Mouse (Mus musculus) heart, embryonic 11.5 days (tissue): ENCODE data around the gene Ubr4. TPM values are rescaled to one million over a fixed set of nuclear protein-coding genes. Genes with fewer than 3 reads are reported as not detected.

ENCODE experiments used
- ATAC-seq: fragments of 200-750 bp; cut with Nextera tagmentation; replicated peaks from 2 replicates; pipeline ENCODE4 v1.8.0; 2017; ENCODE audit warnings: moderate library complexity; ENCODE audit not compliant: insufficient number of reproducible peaks, low FRiP score, low TSS enrichment
- H3K27ac ChIP-seq: fragments of 300-500 bp; sonication (generic); 2 replicates; pipeline ENCODE4 v1.5.1; 2014; ENCODE audit warnings: mild to moderate bottlenecking, low read depth, low read length
- H3K27me3 ChIP-seq: fragments of 300-500 bp; sonication (generic); 2 replicates; pipeline ENCODE4 v1.6.1; 2014; ENCODE audit warnings: mild to moderate bottlenecking, low read length, mixed read lengths; ENCODE audit not compliant: control insufficient read depth, insufficient read depth
- H3K36me3 ChIP-seq: fragments of 300-500 bp; sonication (generic); 2 replicates; pipeline ENCODE4 v1.6.1; 2014; ENCODE audit warnings: mild to moderate bottlenecking, low read length, moderate library complexity, mixed read lengths; ENCODE audit not compliant: control insufficient read depth, insufficient read depth
- H3K4me1 ChIP-seq: fragments of 300-500 bp; sonication (generic); 2 replicates; pipeline ENCODE4 v1.6.1; 2014; ENCODE audit warnings: low read length; ENCODE audit not compliant: control insufficient read depth, insufficient read depth
- H3K4me2 ChIP-seq: fragments of 300-500 bp; sonication (generic); 2 replicates; pipeline ENCODE4 v1.6.1; 2014; ENCODE audit warnings: mild to moderate bottlenecking, moderate library complexity
- H3K4me3 ChIP-seq: fragments of 300-500 bp; sonication (generic); 2 replicates; pipeline ENCODE4 v1.5.1; 2014; ENCODE audit warnings: low read depth, low read length
- H3K9ac ChIP-seq: fragments of 300-500 bp; sonication (generic); 2 replicates; pipeline ENCODE4 v1.6.1; 2014; ENCODE audit warnings: mild to moderate bottlenecking, low read depth, low read length, moderate library complexity
- H3K9me3 ChIP-seq: fragments of 300-500 bp; sonication (generic); replicated peaks from 2 replicates; pipeline ENCODE4 v1.6.1; 2016; ENCODE audit warnings: low read length; ENCODE audit not compliant: control insufficient read depth
- WGBS: fragments of 180-500 bp; shearing (Covaris S2); extraction: QIAGEN DNeasy Blood & Tissue Kit; methylation state at CpG from one replicate; pipeline ENCODE4 v1.1.7; 2014; ENCODE audit not compliant: insufficient replicate concordance; 5-methylcytosine and 5-hydroxymethylcytosine counted together
- polyA plus RNA-seq: library from polyadenylated mRNA; unstranded; fragments of >200 nt; fragmentation: Nextera tagmentation; extraction: Ambion mirVana; gene quantifications from 2 replicates; pipeline ENCODE4 v1.2.1, GENCODE M21; 2014

Ubr4 gene
- polyA plus RNA-seq, 1 experiment from 2014 or later, result 71.5 TPM

- no peaks in the 10 kb centered on the region for H3K27me3 ChIP-seq
- ATAC-seq, result no peak
- WGBS, result 84% methylated on average over 4 of the region's 4 CpGs
- H3K4me2 ChIP-seq, result no peak overlapping the region
- H3K9me3 ChIP-seq, result no peaks in the 10 kb centered on the region
- H3K4me1 ChIP-seq, result peaks cover 12% of the 10 kb centered on the region
- H3K36me3 ChIP-seq, result peaks cover 24% of the 10 kb centered on the region
- no peak overlapping the region for H3K27ac ChIP-seq
- no peak overlapping the region for H3K9ac ChIP-seq
- H3K4me3 ChIP-seq, result no peak overlapping the region
These were observed 37.1 kb downstream of the Ubr4 start for GRCm38 (mm10) chr4:139389557-139389956.

GRCm38 (mm10) chr4:139395431-139395830 is 43.0 kb downstream of the Ubr4 start:
- Histone ChIP-seq H3K4me2 (no peak overlapping the region), H3K9me3 (no peaks in the 10 kb centered on the region), H3K27me3 (no peaks in the 10 kb centered on the region), H3K36me3 (peaks cover 46% of the 10 kb centered on the region), H3K4me3 (no peak overlapping the region), H3K9ac (no peak overlapping the region), H3K4me1 (peaks cover 11% of the 10 kb centered on the region), H3K27ac (no peak overlapping the region)
- WGBS, result 41% methylated on average over 2 of the region's 2 CpGs
- no peak; the same call in 1 of the 2 replicates for ATAC-seq

- no peaks in the 10 kb centered on the region for H3K9me3 ChIP-seq
- peaks cover 37% of the 10 kb centered on the region for H3K36me3 ChIP-seq
- no peak for ATAC-seq
- H3K27me3 ChIP-seq, result no peaks in the 10 kb centered on the region
- WGBS, result 87% methylated on average over 5 of the region's 5 CpGs
- no peak overlapping the region for H3K27ac ChIP-seq
- H3K4me2 ChIP-seq, result no peak overlapping the region
- no peak overlapping the region for H3K4me3 ChIP-seq
- H3K4me1 ChIP-seq, result peaks cover under 1% of the 10 kb centered on the region; the same call in 1 of the 2 replicates
- H3K9ac ChIP-seq, result no peak overlapping the region
These were observed 48.1 kb downstream of the Ubr4 start for GRCm38 (mm10) chr4:139400487-139400886.

GRCm38 (mm10) chr4:139403214-139403613 is 50.8 kb downstream of the Ubr4 start:
- H3K27ac ChIP-seq, result no peak overlapping the region
- no peak overlapping the region for H3K9ac ChIP-seq
- no peak overlapping the region for H3K4me3 ChIP-seq
- no peak overlapping the region for H3K4me2 ChIP-seq
- H3K9me3 ChIP-seq, result no peaks in the 10 kb centered on the region
- 85% methylated on average over 14 of the region's 14 CpGs for WGBS
- H3K36me3 ChIP-seq, result peaks cover 24% of the 10 kb centered on the region
- no peaks in the 10 kb centered on the region for H3K27me3 ChIP-seq
- no peaks in the 10 kb centered on the region for H3K4me1 ChIP-seq
- ATAC-seq, result no peak

- no peak overlapping the region for H3K4me3 ChIP-seq
- H3K9ac ChIP-seq, result no peak overlapping the region
- H3K9me3 ChIP-seq, result no peaks in the 10 kb centered on the region
- peaks cover 71% of the 10 kb centered on the region for H3K36me3 ChIP-seq
- H3K4me1 ChIP-seq, result no peaks in the 10 kb centered on the region
- no peak overlapping the region for H3K27ac ChIP-seq
- no peak for ATAC-seq
- WGBS, result 79% methylated on average over 3 of the region's 3 CpGs
- H3K27me3 ChIP-seq, result no peaks in the 10 kb centered on the region
- H3K4me2 ChIP-seq, result no peak overlapping the region
These were observed 58.9 kb downstream of the Ubr4 start for GRCm38 (mm10) chr4:139411351-139411750.

- Histone ChIP-seq H3K27ac (no peak overlapping the region), H3K9ac (no peak overlapping the region), H3K4me1 (no peaks in the 10 kb centered on the region), H3K27me3 (no peaks in the 10 kb centered on the region), H3K9me3 (no peaks in the 10 kb centered on the region), H3K4me2 (no peak overlapping the region), H3K4me3 (no peak overlapping the region), H3K36me3 (peaks cover 78% of the 10 kb centered on the region)
- no peak for ATAC-seq
- 52% methylated on average over 1 of the region's 1 CpGs for WGBS
These were observed 65.5 kb downstream of the Ubr4 start for GRCm38 (mm10) chr4:139417868-139418267.

GRCm38 (mm10) chr4:139421621-139422020 is 69.2 kb downstream of the Ubr4 start:
- H3K4me1 ChIP-seq, result no peaks in the 10 kb centered on the region
- peaks cover 77% of the 10 kb centered on the region for H3K36me3 ChIP-seq
- H3K9ac ChIP-seq, result no peak overlapping the region
- no peak overlapping the region for H3K27ac ChIP-seq
- ATAC-seq, result no peak
- no peaks in the 10 kb centered on the region for H3K9me3 ChIP-seq
- no peaks in the 10 kb centered on the region for H3K27me3 ChIP-seq
- no peak overlapping the region for H3K4me2 ChIP-seq
- WGBS, result 91% methylated on average over 7 of the region's 7 CpGs
- H3K4me3 ChIP-seq, result no peak overlapping the region

GRCm38 (mm10) chr4:139422409-139422808 is 70.0 kb downstream of the Ubr4 start:
- no peak overlapping the region for H3K27ac ChIP-seq
- no peak overlapping the region for H3K4me2 ChIP-seq
- ATAC-seq, result no peak
- H3K4me1 ChIP-seq, result no peaks in the 10 kb centered on the region
- H3K9me3 ChIP-seq, result no peaks in the 10 kb centered on the region
- H3K27me3 ChIP-seq, result no peaks in the 10 kb centered on the region
- H3K36me3 ChIP-seq, result peaks cover 74% of the 10 kb centered on the region
- H3K4me3 ChIP-seq, result no peak overlapping the region
- H3K9ac ChIP-seq, result no peak overlapping the region
- 88% methylated on average over 2 of the region's 2 CpGs for WGBS

GRCm38 (mm10) chr4:139423270-139423669 is 70.9 kb downstream of the Ubr4 start:
- H3K4me1 ChIP-seq, result no peaks in the 10 kb centered on the region
- peaks cover 76% of the 10 kb centered on the region for H3K36me3 ChIP-seq
- no peak for ATAC-seq
- H3K4me3 ChIP-seq, result no peak overlapping the region
- H3K27me3 ChIP-seq, result no peaks in the 10 kb centered on the region
- no peak overlapping the region for H3K4me2 ChIP-seq
- H3K27ac ChIP-seq, result no peak overlapping the region
- WGBS, result 83% methylated on average over 2 of the region's 2 CpGs
- no peaks in the 10 kb centered on the region for H3K9me3 ChIP-seq
- no peak overlapping the region for H3K9ac ChIP-seq
